Mouse (Mus musculus): Measurements from ENCODE around the gene Gm10188. TPM values are rescaled to one million over a fixed set of nuclear protein-coding genes. Genes with fewer than 3 reads are reported as not detected.

Gm10188 gene
- not detected in 2 replicates for polyA plus RNA-seq (2012; rRNA removed)

DNA sequence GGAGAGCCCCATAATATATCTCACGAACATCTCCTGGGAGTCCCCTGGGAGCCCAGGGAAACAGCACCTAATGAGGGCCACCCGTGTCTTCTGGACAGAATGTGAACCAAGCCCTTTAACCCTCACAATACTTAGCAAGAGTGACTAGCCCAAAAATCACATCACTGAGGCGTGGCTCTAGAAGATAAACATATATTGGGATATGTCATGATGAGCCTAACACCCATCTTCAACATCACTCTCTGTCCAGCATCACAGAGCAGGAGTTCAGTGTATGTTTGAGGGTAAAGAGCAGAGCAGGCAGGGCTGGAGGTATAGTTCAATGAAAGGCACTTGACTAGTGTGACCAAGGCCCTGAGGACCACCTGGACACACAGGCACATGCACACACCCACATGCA is at the start of gene Gm10188:
Gm10188 (minus strand) TSS at position 101 of the 400 bp plus-strand sequence.

DNA sequence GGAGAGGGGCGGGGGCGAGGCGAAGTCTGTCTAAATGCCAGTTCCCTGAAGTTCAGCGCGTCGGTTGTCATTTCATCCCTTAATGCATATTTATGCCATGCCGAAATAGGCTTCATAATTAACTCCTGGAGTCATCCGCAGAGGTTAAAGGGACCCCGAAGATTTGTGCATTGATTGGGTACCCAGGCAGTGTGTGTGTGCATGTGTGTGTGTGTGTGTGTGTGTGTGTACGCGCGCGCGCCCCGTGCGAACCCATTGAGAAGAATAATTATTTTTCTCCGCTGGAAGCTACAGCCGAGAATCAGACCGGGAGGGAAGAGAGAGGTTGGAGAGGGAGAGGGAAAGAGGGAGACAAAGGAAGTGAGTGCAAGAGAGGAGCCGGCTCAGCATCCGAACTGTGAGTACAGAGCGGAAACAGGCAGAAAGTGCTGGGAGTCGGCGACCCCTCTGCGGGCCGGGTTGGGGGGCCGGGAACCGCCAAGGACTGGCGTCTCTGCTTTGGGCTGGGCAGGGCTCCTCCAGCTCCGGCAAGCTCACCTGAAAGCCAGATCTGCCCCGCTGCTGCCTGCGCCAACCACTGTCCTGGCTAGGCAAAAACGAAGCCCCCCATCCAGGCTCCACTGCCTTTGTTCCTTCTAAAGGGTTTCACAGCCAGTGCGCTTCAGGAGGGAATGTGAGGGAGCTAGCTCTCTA is 38.3 kb downstream of the Gm10188 start, which contains the start of the genes Lemd1 and AC124108.1:
Lemd1 (plus strand) TSS at position 339 of the 693 bp plus-strand sequence.
AC124108.1 (plus strand) TSS at position 365 of the 693 bp plus-strand sequence.

Other genes starting within 250 kb of the Gm10188 start
- 8.5 and 12.0 TPM in 2 replicates for gene Elk4, start 222.2 kb downstream of the Gm10188 start, polyA plus RNA-seq (2012; rRNA removed)
- gene Mfsd4a, start 161.7 kb downstream of the Gm10188 start, polyA plus RNA-seq (2012; rRNA removed), result 0.01 and 0.02 TPM in 2 replicates
- 1.3 and 1.6 TPM in 2 replicates for gene Cdk18, start 90.1 kb downstream of the Gm10188 start, polyA plus RNA-seq (2012; rRNA removed)
- gene Lemd1, start 38.3 kb downstream of the Gm10188 start, polyA plus RNA-seq (2012; rRNA removed), result not detected in 2 replicates
- under 0.01 TPM in 2 replicates for gene AC124108.1, start 38.3 kb downstream of the Gm10188 start, polyA plus RNA-seq (2012; rRNA removed)
- gene Klhdc8a, start 68.9 kb upstream of the Gm10188 start, polyA plus RNA-seq (2012; rRNA removed), result 0.02 and 0.05 TPM in 2 replicates
- 1.1 and 1.3 TPM in 2 replicates for gene Nuak2, start 86.4 kb upstream of the Gm10188 start, polyA plus RNA-seq (2012; rRNA removed)
- 243 and 315 TPM in 2 replicates for gene Tmcc2, start 161.5 kb upstream of the Gm10188 start, polyA plus RNA-seq (2012; rRNA removed)
- 3.9 and 4.4 TPM in 2 replicates for gene Dstyk, start 187.8 kb upstream of the Gm10188 start, polyA plus RNA-seq (2012; rRNA removed)
- 14.7 and 18.3 TPM in 2 replicates for gene Rbbp5, start 247.6 kb upstream of the Gm10188 start, polyA plus RNA-seq (2012; rRNA removed)